Comparison of ENCODE assay signal across 20 mouse cellular contexts in genomic region chr2:51372771-51373170, GRCm38 (mm10).
"Had no signal": no experiment of that assay in that cellular context is flagged by ENCODE, and none has a peak within 500 bp of the region (broad histone marks: within the 10 kb centered on the region; RNA-seq: fewer than 3 reads in every experiment).

No protein-coding gene starts in this region.

- ATAC-seq: hindbrain, postnatal 0 days; inflammation-experienced regulatory T-cells, adult 6 months; intestine, embryonic 16.5 days; liver, embryonic 12.5 days; midbrain, embryonic 15.5 days had no signal

- DNase-seq: kidney, adult 2 months; kidney, postnatal 10 days; kidney, postnatal 36 days; layer of hippocampus, postnatal 36 days; right cerebral cortex, adult 18-20 months; right cerebral cortex, postnatal 14 days; right cerebral cortex, postnatal 4 days; thymus, postnatal 25 days had no signal

- H3K9ac ChIP-seq: liver, embryonic 12.5 days; liver, embryonic 15.5 days; midbrain, embryonic 12.5 days; midbrain, embryonic 15.5 days; neural tube, embryonic 12.5 days; neural tube, embryonic 15.5 days; stomach, embryonic 15.5 days had no signal

- H3K4me1 ChIP-seq: liver, embryonic 12.5 days; liver, embryonic 15.5 days; midbrain, embryonic 12.5 days; midbrain, embryonic 15.5 days; neural tube, embryonic 12.5 days; neural tube, embryonic 15.5 days; stomach, embryonic 15.5 days had no signal

- H3K4me3 ChIP-seq: left cerebral cortex, adult 2 months; liver, embryonic 12.5 days; liver, embryonic 15.5 days; midbrain, embryonic 12.5 days; midbrain, embryonic 15.5 days; neural tube, embryonic 12.5 days; neural tube, embryonic 15.5 days; stomach, embryonic 15.5 days had no signal

- H3K9me3 ChIP-seq: liver, embryonic 12.5 days; liver, embryonic 15.5 days; midbrain, embryonic 12.5 days; midbrain, embryonic 15.5 days; neural tube, embryonic 12.5 days; neural tube, embryonic 15.5 days; stomach, embryonic 15.5 days had no signal

- H3K27me3 ChIP-seq: liver, embryonic 12.5 days; liver, embryonic 15.5 days; midbrain, embryonic 12.5 days; midbrain, embryonic 15.5 days; neural tube, embryonic 12.5 days; neural tube, embryonic 15.5 days; stomach, embryonic 15.5 days had no signal

- H3K27ac ChIP-seq: hindbrain, postnatal 0 days; left cerebral cortex, adult 2 months; liver, embryonic 12.5 days; liver, embryonic 15.5 days; macrophage; midbrain, embryonic 12.5 days; midbrain, embryonic 15.5 days; neural tube, embryonic 12.5 days; neural tube, embryonic 15.5 days; stomach, embryonic 15.5 days had no signal

- H3K4me2 ChIP-seq: liver, embryonic 12.5 days; liver, embryonic 15.5 days; midbrain, embryonic 12.5 days; midbrain, embryonic 15.5 days; neural tube, embryonic 12.5 days; neural tube, embryonic 15.5 days; stomach, embryonic 15.5 days had no signal

- H3K36me3 ChIP-seq: liver, embryonic 12.5 days; liver, embryonic 15.5 days; midbrain, embryonic 12.5 days; midbrain, embryonic 15.5 days; neural tube, embryonic 12.5 days; neural tube, embryonic 15.5 days; stomach, embryonic 15.5 days had no signal
